Mouse (Mus musculus): ENCODE data around the gene Adcy4.

DNA sequence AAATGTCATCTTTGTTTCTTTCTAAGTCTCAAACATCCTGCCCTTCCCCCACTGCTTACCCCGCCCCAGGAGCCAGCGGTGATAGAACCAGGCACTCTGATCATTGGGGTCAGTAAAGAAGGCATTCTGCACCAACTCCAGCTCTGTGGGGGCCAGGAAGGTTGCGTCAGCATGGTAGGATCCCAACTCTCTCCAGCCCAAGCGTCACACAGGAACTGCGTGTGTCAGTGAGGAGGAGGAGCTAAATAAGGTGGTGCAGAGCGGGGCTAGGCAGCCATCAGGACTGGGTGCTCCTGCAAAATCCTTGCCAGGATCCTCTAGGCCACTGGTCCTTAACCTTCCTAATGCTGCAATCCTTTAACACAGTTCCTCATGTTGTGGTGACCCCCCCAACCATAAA, 64.2 kb downstream of the Adcy4 start:
- TF ChIP-seq CTCF (IDR thresholded peaks at IDR 0.05; ENCODE audit: borderline replicate concordance, insufficient read depth, low read length) (no peak), POLR2A (IDR thresholded peaks at IDR 0.05; ENCODE audit: low read depth, low read length) (no peak)
